ENCODE assay signal across 16 mouse cellular contexts in the genomic region with DNA sequence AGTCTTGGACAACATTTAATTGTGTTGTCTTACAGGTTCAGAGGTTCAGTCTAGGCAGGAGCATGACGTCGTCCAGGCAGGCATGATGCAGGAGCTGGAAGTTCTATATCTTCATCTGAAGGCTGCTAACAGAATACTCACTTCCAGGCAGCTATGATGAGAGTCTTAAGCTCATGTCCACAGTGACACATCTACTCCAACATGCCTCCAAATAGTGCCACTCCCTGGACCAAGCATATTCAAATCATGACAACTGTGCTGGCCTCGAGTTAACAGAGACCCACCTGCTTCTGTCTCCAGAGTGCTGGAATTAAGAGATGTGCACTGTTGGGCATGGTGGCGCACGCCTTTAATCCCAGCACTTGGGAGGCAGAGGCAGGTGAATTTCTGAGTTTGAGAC. TPM values are rescaled to one million over a fixed set of nuclear protein-coding genes. Genes with fewer than 3 reads are reported as not detected.
"Had no signal": no experiment of that assay in that cellular context is flagged by ENCODE, and none has a peak within 500 bp of the region (broad histone marks: within the 10 kb centered on the region; RNA-seq: fewer than 3 reads in every experiment).

No protein-coding gene starts in this region.

- H3K4me1 ChIP-seq: lung, embryonic 15.5 days; megakaryocyte, embryonic 14.5 days; midbrain, embryonic 13.5 days; midbrain, embryonic 15.5 days; neural tube, embryonic 12.5 days; stomach, embryonic 15.5 days had no signal

- H3K9me3 ChIP-seq: lung, embryonic 15.5 days; midbrain, embryonic 15.5 days; neural tube, embryonic 12.5 days; stomach, embryonic 15.5 days had no signal

- H3K4me3 ChIP-seq: lung, embryonic 15.5 days; megakaryocyte, embryonic 14.5 days; midbrain, embryonic 13.5 days; midbrain, embryonic 15.5 days; neural tube, embryonic 12.5 days; stomach, embryonic 15.5 days had no signal

- H3K9ac ChIP-seq: liver, postnatal 0 days; lung, embryonic 15.5 days; midbrain, embryonic 13.5 days; midbrain, embryonic 15.5 days; neural tube, embryonic 12.5 days; stomach, embryonic 15.5 days had no signal

- DNase-seq: liver, postnatal 0 days; lung, adult 2 months; lung, postnatal 14 days; lung, postnatal 36 days; right cerebral cortex, postnatal 14 days; thymus, adult 2 months; thymus, postnatal 25 days had no signal

- H3K27ac ChIP-seq: lung, embryonic 15.5 days; macrophage; midbrain, embryonic 13.5 days; midbrain, embryonic 15.5 days; neural tube, embryonic 12.5 days; stomach, embryonic 15.5 days; stomach, postnatal 0 days had no signal

- H3K36me3 ChIP-seq: lung, embryonic 15.5 days; midbrain, embryonic 13.5 days; midbrain, embryonic 15.5 days; neural tube, embryonic 12.5 days; stomach, embryonic 15.5 days had no signal

RNA-seq across cellular contexts. Expression of a gene that starts 34.3 kb away (rescaled TPM):
- total RNA-seq: monocyte, adult 5-6 weeks had no signal
